Mouse (Mus musculus) bone marrow, adult 2 months (tissue): ENCODE results near the gene Noxa1.

Experiments
- CTCF ChIP-seq: fragments of 200-500 bp; IDR thresholded peaks from 2 replicates; pipeline ENCODE4 v1.5.1; 2011; ENCODE audit warnings: low read length, control low read depth; ENCODE audit not compliant: control insufficient read depth, insufficient read depth
- POLR2A ChIP-seq: fragments of 200-500 bp; IDR thresholded peaks from 2 replicates; pipeline ENCODE4 v1.6.1; 2011; ENCODE audit warnings: low read depth, mild to moderate bottlenecking, control low read depth, low read length, borderline replicate concordance; ENCODE audit not compliant: control insufficient read depth

DNA sequence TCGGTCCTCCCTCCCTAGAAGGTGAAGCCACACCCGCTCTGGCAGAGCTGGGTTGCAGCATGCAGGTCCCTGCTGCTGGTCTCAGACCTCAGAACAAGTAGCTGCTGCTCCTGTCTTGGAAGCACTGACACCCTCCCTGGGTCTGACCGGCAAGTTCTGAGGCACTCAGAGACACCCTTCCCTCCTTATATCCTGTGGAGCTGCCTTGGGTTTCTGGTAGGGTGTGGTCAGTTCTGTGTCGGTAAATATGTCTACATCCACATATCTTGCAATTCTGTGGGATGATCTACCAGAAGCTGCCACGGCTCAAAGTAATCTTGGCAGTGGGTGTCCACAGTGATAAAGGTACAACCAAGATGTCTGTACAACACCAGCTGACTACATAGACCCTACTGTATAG, 28.6 kb upstream of the Noxa1 start:
- TF ChIP-seq CTCF (no peak), POLR2A (no peak)
